Mouse (Mus musculus) myocyte (in vitro differentiated cells): ENCODE data around the gene Gm3880. TPM values are rescaled to one million over a fixed set of nuclear protein-coding genes. Genes with fewer than 3 reads are reported as not detected.

ENCODE experiments used
- H3K27me3 ChIP-seq: one replicate; pipeline ENCODE4 v1.6.1; 2011; ENCODE audit not compliant: control insufficient read depth, insufficient read depth, insufficient read length
- H3K36me3 ChIP-seq: one replicate; pipeline ENCODE4 v1.6.1; 2011; ENCODE audit not compliant: control insufficient read depth, insufficient read depth
- H3K4me2 ChIP-seq: one replicate; pipeline ENCODE4 v1.6.1; 2011; ENCODE audit warnings: low read depth, control low read depth
- H3K4me3 ChIP-seq: one replicate; pipeline ENCODE4 v1.5.1; 2011; ENCODE audit warnings: mild to moderate bottlenecking, control low read depth, moderate library complexity
- H3K79me2 ChIP-seq: one replicate; pipeline ENCODE4 v1.6.1; 2011; ENCODE audit not compliant: control insufficient read depth, insufficient read depth
- H3ac ChIP-seq: one replicate; pipeline ENCODE4 v1.6.1; 2011; ENCODE audit not compliant: control insufficient read depth, insufficient read length
- CEBPB ChIP-seq: IDR thresholded peaks from 2 replicates; pipeline ENCODE4 v1.6.1; 2011; ENCODE audit warnings: mild to moderate bottlenecking, moderate library complexity; ENCODE audit not compliant: poor library complexity, insufficient read depth, severe bottlenecking
- E2F4 ChIP-seq: IDR thresholded peaks from one replicate; pipeline ENCODE4 v1.6.1; 2011; ENCODE audit warnings: mild to moderate bottlenecking, control low read depth, moderate library complexity; ENCODE audit not compliant: insufficient read depth
- MAX ChIP-seq: IDR thresholded peaks from one replicate; pipeline ENCODE4 v1.6.1; 2011; ENCODE audit warnings: low read depth, mild to moderate bottlenecking, control low read depth
- MYOD1 ChIP-seq, 3 experiments: IDR thresholded peaks; one replicate each; pipeline ENCODE4 v1.6.1; 2011; ENCODE audit warnings: control low read depth in 2 of 3, low read depth in 2 of 3, mild to moderate bottlenecking in 2 of 3, moderate library complexity in 1 of 3; ENCODE audit not compliant: insufficient read length in 2 of 3, control insufficient read depth in 1 of 3
- MYOG ChIP-seq, 3 experiments: IDR thresholded peaks; one replicate each; pipeline ENCODE4 v1.6.1; 2011; ENCODE audit warnings: control low read depth in 2 of 3, low read depth in 2 of 3, mild to moderate bottlenecking in 2 of 3; ENCODE audit not compliant: insufficient read length in 2 of 3, control insufficient read depth in 1 of 3, insufficient read depth in 1 of 3
- POLR2A ChIP-seq: IDR thresholded peaks from one replicate; pipeline ENCODE4 v1.6.1; 2011; ENCODE audit warnings: low read depth, mild to moderate bottlenecking, control low read depth, moderate library complexity; ENCODE audit not compliant: insufficient read length
- POLR2AphosphoS2 ChIP-seq: IDR thresholded peaks from one replicate; pipeline ENCODE4 v1.6.1; 2011; ENCODE audit warnings: low read depth, control low read depth; ENCODE audit not compliant: insufficient read length
- REST ChIP-seq: IDR thresholded peaks from one replicate; pipeline ENCODE4 v1.6.1; 2011; ENCODE audit warnings: mild to moderate bottlenecking, control low read depth, moderate library complexity; ENCODE audit not compliant: insufficient read depth, insufficient read length
- SRF ChIP-seq: IDR thresholded peaks from one replicate; pipeline ENCODE4 v1.6.1; 2011; ENCODE audit warnings: low read depth; ENCODE audit not compliant: control insufficient read depth, insufficient read length
- TCF12 ChIP-seq: IDR thresholded peaks from one replicate; pipeline ENCODE4 v1.6.1; 2011; ENCODE audit warnings: mild to moderate bottlenecking, control low read depth; ENCODE audit not compliant: poor library complexity, insufficient read depth, severe bottlenecking
- TCF3 ChIP-seq: IDR thresholded peaks from one replicate; pipeline ENCODE4 v1.6.1; 2011; ENCODE audit warnings: low read depth, control low read depth; ENCODE audit not compliant: insufficient read length
- USF1 ChIP-seq: IDR thresholded peaks from one replicate; pipeline ENCODE4 v1.6.1; 2011; ENCODE audit warnings: low read depth, mild to moderate bottlenecking, control low read depth, moderate library complexity
- polyA plus RNA-seq: library from polyadenylated mRNA; unstranded; fragments of >200 nt; fragmentation: generic; extraction: Trizol; gene quantifications from one replicate; pipeline ENCODE4 v1.2.1, GENCODE M21; 2012; ENCODE audit warnings: missing spikeins

Gene Gm3880
- polyA plus RNA-seq, 1 experiment = not detected

GRCm38 (mm10) chrX:102645691-102646090 is 41.1 kb downstream of the Gm3880 start:
- peak overlapping the region; percentile 73 for H3K4me2 ChIP-seq

GRCm38 (mm10) chrX:102645146-102645545 is 41.6 kb downstream of the Gm3880 start:
- Histone ChIP-seq H3K36me3 (no peaks in the 10 kb centered on the region), H3K4me3 (peak overlapping the region; percentile 41)
- no peak for TF ChIP-seq TCF12
- TF ChIP-seq MYOG (IDR thresholded peaks at IDR 0.05; ENCODE audit: control insufficient read depth in 1 of 3, insufficient read depth in 1 of 3, insufficient read length in 2 of 3, low read depth in 2 of 3) = no peak
- no peak for TF ChIP-seq POLR2AphosphoS2
- TF ChIP-seq POLR2A = no peak
- TF ChIP-seq TCF3 = no peak
- no peak for TF ChIP-seq SRF
- no peak for TF ChIP-seq MYOD1 (IDR thresholded peaks at IDR 0.05; ENCODE audit: control insufficient read depth in 1 of 3, insufficient read length in 2 of 3, low read depth in 2 of 3)
- TF ChIP-seq REST = no peak
- TF ChIP-seq MAX = no peak

More at GRCm38 (mm10) chrX:102645691-102646090, 41.1 kb downstream of the Gm3880 start:
- TF ChIP-seq TCF12 (no peak), MYOG (IDR thresholded peaks at IDR 0.05; ENCODE audit: control insufficient read depth in 1 of 3, insufficient read depth in 1 of 3, insufficient read length in 2 of 3, low read depth in 2 of 3) (no peak), USF1 (no peak), TCF3 (no peak), CEBPB (no peak), E2F4 (no peak), POLR2A (no peak), MYOD1 (IDR thresholded peaks at IDR 0.05; ENCODE audit: control insufficient read depth in 1 of 3, insufficient read length in 2 of 3, low read depth in 2 of 3) (no peak), POLR2AphosphoS2 (no peak), REST (no peak), SRF (no peak)
- Histone ChIP-seq H3K36me3 (no peaks in the 10 kb centered on the region), H3ac (no peak overlapping the region), H3K27me3 (no peaks in the 10 kb centered on the region), H3K4me3 (no peak overlapping the region), H3K79me2 (no peaks in the 10 kb centered on the region)

GRCm38 (mm10) chrX:102644573-102644951 is 42.2 kb downstream of the Gm3880 start:
- peak overlapping the region; percentile 73 for H3K4me2 ChIP-seq
- no peak for TF ChIP-seq MYOG (IDR thresholded peaks at IDR 0.05; ENCODE audit: control insufficient read depth in 1 of 3, insufficient read depth in 1 of 3, insufficient read length in 2 of 3, low read depth in 2 of 3)
- TF ChIP-seq E2F4 = no peak
- TF ChIP-seq POLR2AphosphoS2 = no peak
- no peak for TF ChIP-seq TCF12
- no peak for TF ChIP-seq USF1
- TF ChIP-seq MAX = no peak
- no peak for TF ChIP-seq TCF3
- TF ChIP-seq MYOD1 (IDR thresholded peaks at IDR 0.05; ENCODE audit: control insufficient read depth in 1 of 3, insufficient read length in 2 of 3, low read depth in 2 of 3) = no peak
- no peak for TF ChIP-seq SRF
- no peak for TF ChIP-seq CEBPB
- no peak for TF ChIP-seq POLR2A
- no peak for TF ChIP-seq REST
- no peaks in the 10 kb centered on the region for H3K36me3 ChIP-seq
- no peaks in the 10 kb centered on the region for H3K79me2 ChIP-seq
- H3K4me3 ChIP-seq = peak overlapping the region; percentile 41
- no peak overlapping the region for H3ac ChIP-seq
- H3K27me3 ChIP-seq = no peaks in the 10 kb centered on the region

More at GRCm38 (mm10) chrX:102645146-102645545, 41.6 kb downstream of the Gm3880 start:
- H3K79me2 ChIP-seq = no peaks in the 10 kb centered on the region
- H3K4me2 ChIP-seq = peak overlapping the region; percentile 73
- H3ac ChIP-seq = no peak overlapping the region
- H3K27me3 ChIP-seq = no peaks in the 10 kb centered on the region

GRCm38 (mm10) chrX:102643823-102644572 is 42.8 kb downstream of the Gm3880 start, which contains the start of gene Phka1:
Gene Phka1, minus strand, starts transcription at chrX:102644246.
- no peak within 1 kb of the TSS for H3ac ChIP-seq
- H3K36me3 ChIP-seq = no peaks in the 10 kb centered on the region
- H3K4me3 ChIP-seq = peak within 1 kb of the TSS; percentile 41
- H3K79me2 ChIP-seq = no peaks in the 10 kb centered on the region
- H3K4me2 ChIP-seq = peak within 1 kb of the TSS; percentile 73
- H3K27me3 ChIP-seq = no peaks in the 10 kb centered on the region
- TF ChIP-seq TCF3 = peak; percentile 24
- peak; percentile 57 for TF ChIP-seq POLR2A
- peak in 2 of 3 experiments; percentile 66 to 74 for TF ChIP-seq MYOG (IDR thresholded peaks at IDR 0.05; ENCODE audit: control insufficient read depth in 1 of 3, insufficient read depth in 1 of 3, insufficient read length in 2 of 3, low read depth in 2 of 3)
- no peak for TF ChIP-seq USF1
- no peak for TF ChIP-seq E2F4
- no peak for TF ChIP-seq REST
- no peak for TF ChIP-seq TCF12
- peak; percentile 27 for TF ChIP-seq POLR2AphosphoS2
- TF ChIP-seq SRF = no peak
- no peak for TF ChIP-seq CEBPB
- TF ChIP-seq MAX = no peak
- peak in 2 of 3 experiments; percentile 52 to 82 for TF ChIP-seq MYOD1 (IDR thresholded peaks at IDR 0.05; ENCODE audit: control insufficient read depth in 1 of 3, insufficient read length in 2 of 3, low read depth in 2 of 3)

Other genes with a start within 250 kb of the Gm3880 start
- gene Hdac8, start 181.6 kb downstream of the Gm3880 start, polyA plus RNA-seq = 6.4 TPM
- 8.7 TPM for gene Phka1, start 42.7 kb downstream of the Gm3880 start, polyA plus RNA-seq
- gene Gm9112, start 20.7 kb upstream of the Gm3880 start, polyA plus RNA-seq = not detected
- not detected for gene Dmrtc1b, start 20.9 kb upstream of the Gm3880 start, polyA plus RNA-seq
- not detected for gene Dmrtc1c1, start 116.0 kb upstream of the Gm3880 start, polyA plus RNA-seq
- gene Dmrtc1c2, start 167.6 kb upstream of the Gm3880 start, polyA plus RNA-seq = not detected
- gene 1700031F05Rik, start 181.0 kb upstream of the Gm3880 start, polyA plus RNA-seq = not detected
- gene Dmrtc1a, start 221.7 kb upstream of the Gm3880 start, polyA plus RNA-seq = not detected
- gene 1700011M02Rik, start 221.9 kb upstream of the Gm3880 start, polyA plus RNA-seq = not detected
- gene 1700018G05Rik, start 241.4 kb upstream of the Gm3880 start, polyA plus RNA-seq = not detected